Mouse (Mus musculus): ENCODE measurements around the gene Fau.

GRCm38 (mm10) chr19:6066571-6066970, 8.9 kb downstream of the Fau start:
- TF ChIP-seq MXI1 (IDR thresholded peaks at IDR 0.05; ENCODE audit: low read depth, low read length), result no peak
- 0 out of 2 replicates have a peak, but pooled peaks have one; percentile 18 for TF ChIP-seq ELF1 (IDR thresholded peaks at IDR 0.05; ENCODE audit: low read depth, low read length)
- no peak for TF ChIP-seq MAFK (IDR thresholded peaks at IDR 0.05; ENCODE audit: borderline replicate concordance, low read depth, low read length)
